Mouse (Mus musculus) erythroblast, embryonic 14.5 days (primary cell): Measurements from ENCODE around the gene Krt23. TPM values are rescaled to one million over a fixed set of nuclear protein-coding genes. Genes with fewer than 3 reads are reported as not detected.

Experiments used
- H3K27me3 ChIP-seq: 2 replicates; pipeline ENCODE4 v1.6.1; 2012; ENCODE audit warnings: inconsistent platforms; ENCODE audit not compliant: control insufficient read depth
- H3K36me3 ChIP-seq: 2 replicates; pipeline ENCODE4 v1.6.1; 2012; ENCODE audit warnings: mild to moderate bottlenecking, inconsistent platforms; ENCODE audit not compliant: control insufficient read depth
- H3K4me1 ChIP-seq: 2 replicates; pipeline ENCODE4 v1.6.1; 2012; ENCODE audit warnings: inconsistent platforms; ENCODE audit not compliant: control insufficient read depth
- H3K4me3 ChIP-seq: replicated peaks from 2 replicates; pipeline ENCODE3; 2012; ENCODE audit warnings: moderate library complexity, mild to moderate bottlenecking, inconsistent platforms
- H3K9me3 ChIP-seq: 2 replicates; pipeline ENCODE4 v1.6.1; 2012; ENCODE audit warnings: low read length, inconsistent platforms, mixed read lengths; ENCODE audit not compliant: control insufficient read depth
- GATA1 ChIP-seq: IDR thresholded peaks from 2 replicates; pipeline ENCODE4 v1.6.1; 2012; ENCODE audit warnings: low read length, inconsistent platforms, mixed read lengths
- TAL1 ChIP-seq: IDR thresholded peaks from 3 replicates; pipeline ENCODE4 v1.6.1; 2012; ENCODE audit warnings: low read length, inconsistent platforms, mixed read lengths
- polyA plus RNA-seq: library from polyadenylated mRNA; stranded (reverse); fragments of >175 nt; gene quantifications from 2 replicates; pipeline ENCODE4 v1.2.3, GENCODE M21; 2012

Krt23 gene
- not detected in 2 replicates for polyA plus RNA-seq

DNA sequence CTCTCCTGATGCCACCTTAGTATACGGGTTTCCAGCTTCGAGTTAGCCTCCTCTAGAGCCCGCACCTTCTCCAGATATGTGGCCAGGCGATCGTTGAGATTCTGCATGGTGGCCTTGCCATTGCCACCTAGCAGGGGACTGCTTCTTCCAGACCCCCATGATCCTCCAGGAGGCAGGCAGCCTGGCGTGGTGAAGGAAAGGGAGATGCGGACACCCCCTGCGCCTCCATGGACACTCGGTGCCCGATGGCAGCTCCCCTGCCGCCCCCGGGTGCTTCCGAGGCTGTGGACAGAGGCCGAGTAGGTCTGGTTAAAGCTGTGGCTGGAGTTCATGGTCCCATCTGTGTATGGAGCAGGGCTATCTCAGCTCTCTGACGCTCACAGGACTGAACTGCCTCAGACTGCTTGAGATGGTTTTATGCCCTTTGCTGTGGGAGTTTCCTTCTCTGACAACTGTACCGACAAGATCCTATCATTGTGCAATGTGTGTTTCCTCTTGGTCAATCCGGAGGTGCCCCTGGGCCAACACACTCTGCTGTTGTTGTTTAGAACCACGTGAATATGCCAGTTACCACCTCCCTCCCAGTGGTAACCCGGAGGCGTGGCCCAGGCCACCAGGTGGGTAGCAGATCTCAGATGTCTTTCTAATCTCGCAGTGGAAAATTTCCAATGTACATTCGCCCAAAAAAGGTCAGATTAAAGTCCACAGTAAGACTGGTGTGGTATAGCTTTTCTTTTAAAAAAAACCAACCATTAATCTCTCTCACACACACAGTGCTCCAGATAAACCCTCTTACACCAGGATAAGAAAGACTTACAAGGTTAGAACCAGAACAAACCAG is at the start of gene Krt23:
Gene Krt23, minus strand, starts transcription at position 405 of the 841 bp plus-strand sequence.
- TF ChIP-seq TAL1 (no peak), GATA1 (no peak)
- no peaks in the 10 kb centered on the region for H3K36me3 ChIP-seq
- no peaks in the 10 kb centered on the region for H3K4me1 ChIP-seq
- no peaks in the 10 kb centered on the region for H3K27me3 ChIP-seq
- peaks cover 3% of the 10 kb centered on the region; the same call in 1 of the 2 replicates for H3K9me3 ChIP-seq
- H3K4me3 ChIP-seq = no peak within 1 kb of the TSS

DNA sequence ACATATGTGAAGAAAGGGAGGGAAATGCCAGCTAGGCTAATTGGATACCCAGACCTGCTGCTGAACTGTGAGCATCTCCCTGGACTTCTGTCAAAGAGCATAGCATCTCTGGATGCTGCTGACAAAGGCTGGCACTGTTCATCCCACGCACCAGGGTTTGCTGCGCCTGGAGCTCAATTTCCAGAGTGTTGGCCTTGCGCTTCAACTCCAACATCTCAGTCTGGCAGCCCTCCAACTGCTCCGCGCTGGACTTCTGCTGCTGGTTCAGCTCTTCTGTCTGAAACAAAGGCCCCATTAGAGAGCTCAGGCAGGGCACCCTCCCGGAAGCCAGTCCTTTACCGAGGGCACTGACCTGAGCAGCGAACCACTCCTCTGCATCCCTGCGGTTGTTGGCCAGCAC is 46.8 kb upstream of the Krt23 start:
- peaks cover 9% of the 10 kb centered on the region for H3K9me3 ChIP-seq
- H3K36me3 ChIP-seq = no peaks in the 10 kb centered on the region
- no peak overlapping the region for H3K4me3 ChIP-seq
- TF ChIP-seq TAL1 = no peak
- TF ChIP-seq GATA1 = no peak
- no peaks in the 10 kb centered on the region for H3K27me3 ChIP-seq
- no peaks in the 10 kb centered on the region for H3K4me1 ChIP-seq

DNA sequence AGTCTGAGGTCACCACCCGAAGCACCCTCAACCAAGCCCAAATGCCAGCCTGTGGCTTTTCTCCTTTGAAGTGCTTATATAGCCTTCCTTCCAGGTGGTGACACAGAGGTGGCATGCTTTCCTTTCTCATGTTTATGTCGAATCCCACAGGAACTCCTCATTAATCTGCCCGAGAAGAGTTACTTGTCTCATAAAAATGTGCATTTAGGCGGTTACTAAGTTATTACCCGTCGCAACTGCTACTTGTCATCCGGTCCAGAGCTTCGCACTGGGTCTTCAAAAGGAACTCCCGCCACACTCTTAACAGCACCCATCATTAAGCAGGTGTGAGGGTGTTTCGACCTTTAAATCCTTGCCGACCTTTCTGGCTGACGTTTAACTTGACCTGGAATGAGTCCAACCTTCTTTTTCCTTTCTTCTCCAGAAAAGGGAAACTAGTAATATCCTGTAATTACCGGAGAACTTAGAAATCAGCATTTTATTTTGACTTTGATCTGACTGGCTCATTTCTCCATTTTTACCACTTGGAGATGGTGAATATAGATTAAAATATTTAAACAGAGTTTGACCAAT is 28.4 kb upstream of the Krt23 start, which contains the start of gene Krt39:
Gene Krt39, minus strand, starts transcription at position 51 of the 573 bp plus-strand sequence.
- no peaks in the 10 kb centered on the region for H3K36me3 ChIP-seq
- no peaks in the 10 kb centered on the region for H3K4me1 ChIP-seq
- H3K4me3 ChIP-seq = no peak within 1 kb of the TSS
- H3K27me3 ChIP-seq = no peaks in the 10 kb centered on the region
- peaks cover 14% of the 10 kb centered on the region for H3K9me3 ChIP-seq
- TF ChIP-seq GATA1 (no peak), TAL1 (no peak)

DNA sequence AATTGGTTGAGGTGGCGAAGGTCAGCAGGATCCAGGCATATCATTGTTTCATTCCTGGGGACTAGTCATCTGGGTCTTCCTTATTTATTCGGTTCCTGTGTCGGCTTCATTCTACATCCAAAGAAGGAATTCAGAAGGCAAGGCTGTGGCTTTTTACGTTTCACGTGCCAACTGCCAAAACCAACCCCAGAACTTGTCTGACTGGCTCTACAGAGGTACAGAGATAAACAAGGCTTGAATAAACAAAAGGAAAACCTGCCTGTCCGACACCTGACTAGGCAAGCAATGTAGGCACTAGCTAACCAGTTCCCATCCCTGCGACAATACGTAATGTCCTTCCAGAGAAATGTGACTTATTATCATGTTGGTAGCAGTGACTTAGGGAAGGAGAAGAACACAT is 21.2 kb upstream of the Krt23 start:
- TF ChIP-seq TAL1 (no peak), GATA1 (no peak)
- no peaks in the 10 kb centered on the region for H3K36me3 ChIP-seq
- H3K9me3 ChIP-seq = peaks cover 7% of the 10 kb centered on the region; the same call in 1 of the 2 replicates
- no peaks in the 10 kb centered on the region for H3K4me1 ChIP-seq
- no peaks in the 10 kb centered on the region for H3K27me3 ChIP-seq
- H3K4me3 ChIP-seq = no peak overlapping the region

DNA sequence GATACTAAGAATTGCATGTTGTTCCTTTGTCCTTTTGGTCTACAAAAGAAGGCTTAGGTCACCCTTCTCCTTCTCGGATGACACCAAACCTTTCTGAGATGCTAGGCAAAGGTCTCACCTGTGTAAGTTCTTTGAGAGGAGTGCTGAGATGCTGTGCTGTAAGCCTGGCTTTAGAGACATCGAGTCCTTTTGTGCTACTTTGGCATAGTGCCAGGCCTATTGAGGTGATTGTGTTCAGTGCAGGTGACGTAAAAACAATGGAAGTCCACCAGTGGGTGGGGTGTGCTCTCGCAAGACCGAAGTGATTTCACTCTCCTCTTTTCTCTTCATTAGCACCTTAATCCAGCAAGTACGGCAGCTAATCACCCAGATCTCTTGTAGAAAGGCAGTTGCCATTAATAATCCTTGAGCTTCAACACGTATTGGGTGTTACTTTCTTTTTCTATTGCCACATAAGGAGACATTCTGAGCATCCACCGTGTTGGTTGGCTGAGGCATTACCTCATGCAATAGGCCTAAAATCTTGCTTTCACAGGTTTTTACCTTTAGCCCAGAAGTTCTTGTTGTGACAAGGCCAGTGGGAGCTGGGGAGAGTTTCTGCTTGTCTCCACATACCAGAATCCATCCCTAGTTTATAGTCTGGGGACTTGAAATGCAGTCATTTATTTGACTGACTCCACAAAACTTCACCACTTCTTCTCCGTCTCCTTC is 7.3 kb upstream of the Krt23 start:
- TF ChIP-seq TAL1 (no peak), GATA1 (no peak)
- no peaks in the 10 kb centered on the region for H3K9me3 ChIP-seq
- H3K27me3 ChIP-seq = no peaks in the 10 kb centered on the region

DNA sequence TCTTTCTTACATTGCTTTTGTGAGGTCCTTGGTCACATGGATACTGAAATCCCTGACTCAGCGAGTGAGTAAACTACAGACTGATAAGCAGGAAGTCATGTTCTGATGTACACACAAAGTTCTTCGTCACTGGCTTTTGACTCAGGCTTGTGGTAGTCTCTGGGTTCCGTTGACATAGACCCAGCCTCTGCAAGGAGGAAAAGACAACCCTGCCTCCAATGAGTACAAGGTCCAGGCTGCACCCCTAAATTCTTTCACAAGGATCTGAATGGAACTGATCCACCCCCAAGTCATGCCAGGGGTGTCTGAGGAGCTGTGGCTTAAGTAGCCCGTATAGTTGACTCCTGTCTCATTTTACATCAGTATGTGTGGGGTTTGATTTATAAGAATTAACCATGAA is 3.5 kb upstream of the Krt23 start:
- peaks cover 3% of the 10 kb centered on the region; the same call in 1 of the 2 replicates for H3K9me3 ChIP-seq
- no peaks in the 10 kb centered on the region for H3K27me3 ChIP-seq
- H3K4me1 ChIP-seq = no peaks in the 10 kb centered on the region

More for the DNA sequence above, 7.3 kb upstream of the Krt23 start:
- Histone ChIP-seq H3K4me1 (no peaks in the 10 kb centered on the region), H3K4me3 (no peak overlapping the region), H3K36me3 (no peaks in the 10 kb centered on the region)

DNA sequence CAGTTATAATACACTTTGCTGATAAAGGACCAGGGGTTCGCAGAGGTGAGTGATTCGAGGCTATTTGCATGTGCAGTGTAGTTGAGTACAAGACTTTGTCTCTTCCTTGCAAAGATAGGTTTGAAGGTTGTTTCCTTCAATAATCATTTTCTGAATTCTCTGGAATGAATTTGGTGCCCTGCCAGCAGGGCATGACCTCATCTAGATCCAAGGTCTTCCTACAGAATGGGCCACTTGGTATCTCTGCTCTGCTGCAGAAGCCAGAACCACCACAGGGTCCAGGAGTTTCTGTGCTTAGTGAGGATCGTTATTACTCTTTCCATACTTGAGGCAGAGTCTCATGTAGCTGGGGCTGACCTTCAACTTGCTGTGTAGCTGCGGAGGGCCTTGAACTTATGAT is 1.8 kb upstream of the Krt23 start:
- no peaks in the 10 kb centered on the region for H3K27me3 ChIP-seq
- H3K9me3 ChIP-seq = peaks cover 3% of the 10 kb centered on the region; the same call in 1 of the 2 replicates
- no peaks in the 10 kb centered on the region for H3K36me3 ChIP-seq
- no peak overlapping the region for H3K4me3 ChIP-seq
- no peak for TF ChIP-seq GATA1
- no peak for TF ChIP-seq TAL1
- H3K4me1 ChIP-seq = no peaks in the 10 kb centered on the region

More for the DNA sequence above, 3.5 kb upstream of the Krt23 start:
- Histone ChIP-seq H3K36me3 (no peaks in the 10 kb centered on the region), H3K4me3 (no peak overlapping the region)
- no peak for TF ChIP-seq TAL1
- TF ChIP-seq GATA1 = no peak

DNA sequence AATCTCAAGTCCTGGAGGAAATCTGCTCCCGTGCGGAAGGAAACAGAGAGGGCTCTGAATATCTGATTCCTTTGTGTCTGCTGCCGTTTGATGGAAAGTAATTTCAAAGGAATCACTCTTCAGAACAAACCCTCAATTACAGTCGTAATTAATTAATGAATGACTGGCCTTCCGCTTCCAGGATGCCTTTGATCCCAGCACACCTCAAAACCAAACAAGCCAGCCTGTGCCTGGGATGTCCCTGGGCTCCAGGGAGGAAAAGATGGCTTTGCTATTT is 575 bp upstream of the Krt23 start:
- Histone ChIP-seq H3K9me3 (peaks cover 3% of the 10 kb centered on the region; the same call in 1 of the 2 replicates), H3K4me1 (no peaks in the 10 kb centered on the region), H3K27me3 (no peaks in the 10 kb centered on the region), H3K36me3 (no peaks in the 10 kb centered on the region), H3K4me3 (no peak overlapping the region)
- no peak for TF ChIP-seq GATA1
- TF ChIP-seq TAL1 = no peak

DNA sequence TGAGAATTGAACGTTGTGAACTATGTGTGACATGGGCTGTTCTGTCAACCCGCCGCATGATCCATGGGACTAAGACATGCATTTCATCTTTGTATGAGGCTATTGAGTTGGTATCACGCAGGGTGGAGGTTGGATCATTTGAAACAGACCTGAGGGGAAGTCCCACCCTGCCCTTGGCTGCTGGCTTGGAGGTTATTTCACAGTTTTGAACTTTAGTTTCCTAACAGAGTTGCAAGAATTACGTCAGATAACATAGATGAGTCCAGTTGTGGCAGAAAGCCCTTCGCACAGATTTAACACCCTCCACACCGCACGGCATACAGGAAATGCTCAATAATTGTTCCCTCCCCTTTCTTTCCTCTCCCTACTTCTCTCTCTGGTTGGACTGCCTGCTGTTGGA is 1.9 kb downstream of the Krt23 start:
- H3K27me3 ChIP-seq = no peaks in the 10 kb centered on the region
- TF ChIP-seq GATA1 = no peak
- TF ChIP-seq TAL1 = no peak
- no peak overlapping the region for H3K4me3 ChIP-seq
- no peaks in the 10 kb centered on the region for H3K4me1 ChIP-seq
- no peaks in the 10 kb centered on the region for H3K36me3 ChIP-seq
- H3K9me3 ChIP-seq = peaks cover 3% of the 10 kb centered on the region; the same call in 1 of the 2 replicates
